Mouse (Mus musculus) heart, embryonic 12.5 days (tissue): Measurements from ENCODE around the gene Tmem161a. TPM values are rescaled to one million over a fixed set of nuclear protein-coding genes. Genes with fewer than 3 reads are reported as not detected.

Source experiments
- ATAC-seq: fragments of 200-750 bp; cut with Nextera tagmentation; 2 replicates; pipeline ENCODE4 v1.8.0; 2017; ENCODE audit warnings: moderate TSS enrichment, moderate library complexity; ENCODE audit not compliant: insufficient number of reproducible peaks, low FRiP score
- H3K27ac ChIP-seq: fragments of 300-500 bp; sonication (generic); 2 replicates; pipeline ENCODE4 v1.5.1; 2016; ENCODE audit warnings: mild to moderate bottlenecking, moderate library complexity; ENCODE audit not compliant: poor library complexity, severe bottlenecking
- H3K27me3 ChIP-seq: fragments of 300-500 bp; sonication (generic); replicated peaks from 2 replicates; pipeline ENCODE4 v1.6.1; 2016; ENCODE audit warnings: mild to moderate bottlenecking, moderate library complexity
- H3K36me3 ChIP-seq: fragments of 300-500 bp; sonication (generic); 2 replicates; pipeline ENCODE4 v1.6.1; 2016; ENCODE audit warnings: mild to moderate bottlenecking, moderate library complexity
- H3K4me1 ChIP-seq: fragments of 300-500 bp; sonication (generic); replicated peaks from 2 replicates; pipeline ENCODE4 v1.6.1; 2016; ENCODE audit warnings: mild to moderate bottlenecking
- H3K4me2 ChIP-seq: fragments of 300-500 bp; sonication (generic); 2 replicates; pipeline ENCODE4 v1.6.1; 2016; ENCODE audit warnings: mild to moderate bottlenecking, moderate library complexity
- H3K4me3 ChIP-seq: fragments of 300-500 bp; sonication (generic); 2 replicates; pipeline ENCODE4 v1.5.1; 2016; ENCODE audit warnings: mild to moderate bottlenecking
- H3K9ac ChIP-seq: fragments of 300-500 bp; sonication (generic); 2 replicates; pipeline ENCODE4 v1.6.1; 2016; ENCODE audit warnings: mild to moderate bottlenecking, moderate library complexity
- H3K9me3 ChIP-seq: fragments of 300-500 bp; sonication (generic); replicated peaks from 2 replicates; pipeline ENCODE4 v1.6.1; 2016; ENCODE audit warnings: mild to moderate bottlenecking, moderate library complexity
- WGBS: fragments of 180-500 bp; shearing (Covaris S2); methylation state at CpG from one replicate; pipeline ENCODE4 v1.1.7; 2016; 5-methylcytosine and 5-hydroxymethylcytosine counted together
- polyA plus RNA-seq: library from polyadenylated mRNA; unstranded; fragments of >200 nt; fragmentation: Nextera tagmentation; extraction: Ambion mirVana; gene quantifications from 2 replicates; pipeline ENCODE4 v1.2.1, GENCODE M21; 2016

The Tmem161a gene
- polyA plus RNA-seq, 1 experiment from 2014 or later: 100 TPM

DNA sequence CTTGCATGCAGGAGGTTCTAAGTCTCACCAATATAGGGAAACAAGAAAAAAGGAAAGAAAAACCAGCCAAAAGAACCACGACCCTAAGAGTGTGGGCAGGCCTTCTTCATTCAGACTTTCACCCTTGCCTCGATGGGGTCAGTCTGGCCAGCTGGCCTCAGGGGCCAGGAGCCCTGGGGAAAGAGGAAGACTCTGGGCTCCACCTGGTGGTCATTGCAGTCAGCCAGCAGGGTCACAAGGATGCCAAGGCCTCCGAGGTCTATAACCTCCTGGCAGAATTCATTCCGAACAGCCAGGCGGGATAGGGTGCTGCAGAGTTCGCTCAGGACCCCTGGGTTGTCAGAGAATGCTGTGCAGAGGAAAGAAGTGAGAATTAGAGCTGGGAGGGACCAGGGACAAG lies 51.2 kb downstream of the Tmem161a start:
- Histone ChIP-seq H3K27me3 (no peaks in the 10 kb centered on the region; the same call in 1 of the 2 replicates), H3K4me2 (no peak overlapping the region), H3K9me3 (no peaks in the 10 kb centered on the region), H3K9ac (no peak overlapping the region), H3K27ac (no peak overlapping the region), H3K36me3 (peaks cover 47% of the 10 kb centered on the region), H3K4me1 (peaks cover 16% of the 10 kb centered on the region), H3K4me3 (no peak overlapping the region)
- WGBS: 49% methylated on average over 6 of the region's 6 CpGs
- ATAC-seq: no peak

- Histone ChIP-seq H3K9me3 (no peaks in the 10 kb centered on the region), H3K4me2 (no peak overlapping the region), H3K4me3 (no peak overlapping the region), H3K36me3 (peaks cover 60% of the 10 kb centered on the region), H3K4me1 (peaks cover 8% of the 10 kb centered on the region), H3K27ac (no peak overlapping the region), H3K9ac (no peak overlapping the region), H3K27me3 (no peaks in the 10 kb centered on the region)
- ATAC-seq: no peak
- WGBS: 80% methylated on average over 4 of the region's 4 CpGs
Observed at GRCm38 (mm10) chr8:70227997-70228396, 55.8 kb downstream of the Tmem161a start.

GRCm38 (mm10) chr8:70230837-70231236 lies 58.7 kb downstream of the Tmem161a start:
- H3K4me2 ChIP-seq: no peak overlapping the region
- H3K27me3 ChIP-seq: no peaks in the 10 kb centered on the region
- no peak for ATAC-seq
- no peaks in the 10 kb centered on the region for H3K9me3 ChIP-seq
- H3K4me3 ChIP-seq: no peak overlapping the region
- H3K27ac ChIP-seq: no peak overlapping the region
- H3K9ac ChIP-seq: no peak overlapping the region
- peaks cover 20% of the 10 kb centered on the region for H3K4me1 ChIP-seq
- 88% methylated on average over 9 of the region's 9 CpGs for WGBS
- peaks cover 40% of the 10 kb centered on the region for H3K36me3 ChIP-seq

Other genes starting within 250 kb of the Tmem161a start
- 55.6 and 59.2 TPM in 2 replicates for gene Gatad2a, start 176.0 kb upstream of the Tmem161a start, polyA plus RNA-seq
- gene Mau2, start 129.6 kb upstream of the Tmem161a start, polyA plus RNA-seq: 39.9 and 42.1 TPM in 2 replicates
- 32.7 and 34.0 TPM in 2 replicates for gene Sugp1, start 129.5 kb upstream of the Tmem161a start, polyA plus RNA-seq
- gene Tm6sf2, start 99.4 kb upstream of the Tmem161a start, polyA plus RNA-seq: 1.3 and 1.6 TPM in 2 replicates
- 0.11 and 0.24 TPM in 2 replicates for gene Hapln4, start 88.9 kb upstream of the Tmem161a start, polyA plus RNA-seq
- 0.17 and 0.31 TPM in 2 replicates for gene Ncan, start 51.5 kb upstream of the Tmem161a start, polyA plus RNA-seq
- 28.5 and 29.1 TPM in 2 replicates for gene Nr2c2ap, start 41.0 kb upstream of the Tmem161a start, polyA plus RNA-seq
- 17.7 and 18.7 TPM in 2 replicates for gene Rfxank, start 33.2 kb upstream of the Tmem161a start, polyA plus RNA-seq
- gene Borcs8, start 32.9 kb upstream of the Tmem161a start, polyA plus RNA-seq: 30.3 and 38.1 TPM in 2 replicates
- gene Mef2b, start 32.6 kb upstream of the Tmem161a start, polyA plus RNA-seq: not detected in 2 replicates
- gene Slc25a42, start 39.9 kb downstream of the Tmem161a start, polyA plus RNA-seq: 8.5 and 9.7 TPM in 2 replicates
- gene Sugp2, start 61.9 kb downstream of the Tmem161a start, polyA plus RNA-seq: 33.8 and 36.0 TPM in 2 replicates
- gene Armc6, start 62.1 kb downstream of the Tmem161a start, polyA plus RNA-seq: 22.6 and 23.4 TPM in 2 replicates
- gene Homer3, start 110.5 kb downstream of the Tmem161a start, polyA plus RNA-seq: 46.0 and 48.4 TPM in 2 replicates
- 32.8 and 34.3 TPM in 2 replicates for gene Ddx49, start 130.1 kb downstream of the Tmem161a start, polyA plus RNA-seq
- 251 and 272 TPM in 2 replicates for gene Cope, start 130.2 kb downstream of the Tmem161a start, polyA plus RNA-seq
- 2.1 and 2.5 TPM in 2 replicates for gene Cers1, start 143.4 kb downstream of the Tmem161a start, polyA plus RNA-seq
- gene Gdf1, start 157.5 kb downstream of the Tmem161a start, polyA plus RNA-seq: 2.1 TPM in 2 replicates
- 24.5 and 25.5 TPM in 2 replicates for gene Upf1, start 180.9 kb downstream of the Tmem161a start, polyA plus RNA-seq
- 2.7 and 3.6 TPM in 2 replicates for gene Comp, start 201.2 kb downstream of the Tmem161a start, polyA plus RNA-seq